Mouse (Mus musculus): ENCODE results near the gene Zdhhc5.

GRCm38 (mm10) chr2:84655864-84656263 lies 59.1 kb downstream of the Zdhhc5 start:
- TF ChIP-seq CTCF (IDR thresholded peaks at IDR 0.05; ENCODE audit: control insufficient read depth, insufficient read depth, insufficient replicate concordance, low read depth, low read length): no peak
- no peak for TF ChIP-seq POLR2A (IDR thresholded peaks at IDR 0.05; ENCODE audit: control insufficient read depth, low read depth, low read length)

Data from testis, adult 2 months (tissue).